Mouse (Mus musculus) embryo, embryonic 9.5 days (tissue): ENCODE data around the gene Top1.

ENCODE experiments used
- DNase-seq: peaks from one replicate; pipeline ENCODE4 v3.0.0-alpha.2; 2017; ENCODE audit errors: extremely low spot score

Top1 gene

GRCm38 (mm10) chr2:160741580-160741979 is 95.9 kb downstream of the Top1 start:
- DNase-seq: no peak

DNA sequence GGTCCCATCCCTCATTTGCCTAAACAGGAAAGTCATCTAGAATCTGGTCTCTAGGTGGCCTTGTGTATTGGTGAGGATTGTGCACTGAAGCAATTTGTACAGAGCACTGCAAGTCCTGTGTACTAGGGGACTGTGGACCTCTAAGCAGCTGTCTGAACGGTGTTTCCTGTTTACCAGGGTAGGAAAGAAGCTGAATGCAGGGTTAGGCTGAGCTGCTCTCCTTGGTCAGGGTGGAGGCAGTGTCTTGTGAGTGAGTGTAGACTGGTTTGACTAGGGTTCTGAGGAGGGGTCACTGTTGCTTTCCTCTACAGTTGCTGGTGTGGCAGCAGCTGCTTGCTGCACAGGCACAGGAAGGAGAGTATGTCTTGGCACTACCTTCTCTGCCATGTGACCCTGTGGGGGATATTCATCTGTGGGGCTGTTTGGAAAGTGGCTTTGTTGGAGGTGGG is 96.5 kb downstream of the Top1 start:
- no peak for DNase-seq

- DNase-seq: peak; percentile 42
Observed at GRCm38 (mm10) chr2:160744040-160744822, 98.5 kb downstream of the Top1 start.

GRCm38 (mm10) chr2:160744823-160745210 is 99.1 kb downstream of the Top1 start:
- no peak for DNase-seq

GRCm38 (mm10) chr2:160745497-160745896 is 99.8 kb downstream of the Top1 start:
- no peak for DNase-seq

- no peak for DNase-seq
Observed at GRCm38 (mm10) chr2:160746637-160747036, 100.9 kb downstream of the Top1 start.

DNA sequence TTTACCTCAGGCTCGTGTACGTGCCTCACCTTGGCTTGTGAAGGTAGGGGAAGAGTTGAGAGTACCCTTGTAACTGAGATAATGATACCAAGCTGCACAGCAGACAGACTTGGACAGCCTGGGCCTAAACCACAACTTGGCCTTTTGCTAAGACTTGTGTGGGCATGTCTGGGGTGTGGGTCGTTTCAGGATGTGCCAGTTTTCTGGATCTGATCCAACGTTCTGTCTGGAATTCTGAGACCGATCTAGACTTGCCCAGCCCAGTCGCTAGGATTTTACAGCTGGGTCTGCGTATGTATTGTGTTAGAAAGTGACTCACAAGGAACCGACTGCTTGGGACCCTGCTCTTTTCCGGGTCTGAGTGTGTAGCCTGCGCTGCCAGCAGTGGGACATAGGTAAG is 101.4 kb downstream of the Top1 start:
- DNase-seq: no peak

DNA sequence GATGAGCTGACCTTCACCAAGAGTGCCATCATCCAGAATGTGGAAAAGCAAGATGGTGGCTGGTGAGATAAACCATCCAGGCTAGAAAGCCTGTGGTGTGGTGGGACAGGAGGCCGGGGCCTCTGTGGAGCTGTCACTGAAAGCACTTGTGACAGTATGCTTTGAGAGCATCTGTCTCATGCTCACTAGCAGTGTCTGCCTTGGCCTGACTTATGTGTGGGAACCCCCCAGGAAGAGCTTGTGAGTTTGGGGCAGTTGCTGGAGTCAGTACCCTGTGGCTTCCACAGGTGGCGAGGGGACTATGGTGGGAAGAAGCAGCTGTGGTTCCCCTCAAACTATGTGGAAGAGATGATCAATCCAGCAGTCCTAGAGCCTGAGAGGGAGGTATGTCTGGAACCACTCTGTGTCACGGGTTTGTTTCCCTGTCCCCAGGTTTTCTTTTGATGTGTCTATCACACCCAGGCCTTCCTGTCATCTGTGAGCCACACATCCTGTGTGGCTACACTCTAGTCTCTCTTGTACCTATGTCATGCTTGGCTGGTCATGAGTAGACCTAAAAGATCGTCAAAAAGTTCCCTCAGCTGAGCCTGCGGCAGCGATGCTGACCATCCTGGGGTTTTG is 111.0 kb downstream of the Top1 start:
- no peak for DNase-seq

- no peak for DNase-seq
Observed at GRCm38 (mm10) chr2:160760433-160761184, 114.9 kb downstream of the Top1 start.

GRCm38 (mm10) chr2:160763816-160764215 is 118.1 kb downstream of the Top1 start:
- DNase-seq: no peak

GRCm38 (mm10) chr2:160764386-160764785 is 118.7 kb downstream of the Top1 start:
- DNase-seq: no peak

DNA sequence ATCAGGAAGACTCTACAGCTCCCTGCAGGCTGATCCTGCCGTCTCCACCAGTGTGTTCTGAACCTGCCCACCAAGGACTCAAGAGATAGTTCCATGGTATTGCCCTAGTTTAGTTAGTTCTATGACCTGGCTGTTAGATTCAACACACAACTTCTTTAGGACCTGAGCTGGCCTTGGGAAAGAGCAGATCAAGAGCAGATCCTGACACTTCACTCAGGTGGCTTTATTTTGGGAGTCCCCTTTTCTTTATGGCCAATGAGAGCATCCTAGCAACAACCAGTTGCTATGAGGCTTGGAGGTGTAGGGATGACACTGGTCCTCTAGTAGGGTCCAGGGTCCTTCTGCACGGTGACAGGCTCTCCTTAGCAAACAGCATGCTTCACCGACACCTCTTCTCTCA is 119.4 kb downstream of the Top1 start:
- no peak for DNase-seq

GRCm38 (mm10) chr2:160766371-160766771 is 120.7 kb downstream of the Top1 start:
- DNase-seq: no peak

- no peak for DNase-seq
Observed at GRCm38 (mm10) chr2:160767201-160767600, 121.5 kb downstream of the Top1 start.

GRCm38 (mm10) chr2:160768097-160768695 is 122.5 kb downstream of the Top1 start:
- no peak for DNase-seq

DNA sequence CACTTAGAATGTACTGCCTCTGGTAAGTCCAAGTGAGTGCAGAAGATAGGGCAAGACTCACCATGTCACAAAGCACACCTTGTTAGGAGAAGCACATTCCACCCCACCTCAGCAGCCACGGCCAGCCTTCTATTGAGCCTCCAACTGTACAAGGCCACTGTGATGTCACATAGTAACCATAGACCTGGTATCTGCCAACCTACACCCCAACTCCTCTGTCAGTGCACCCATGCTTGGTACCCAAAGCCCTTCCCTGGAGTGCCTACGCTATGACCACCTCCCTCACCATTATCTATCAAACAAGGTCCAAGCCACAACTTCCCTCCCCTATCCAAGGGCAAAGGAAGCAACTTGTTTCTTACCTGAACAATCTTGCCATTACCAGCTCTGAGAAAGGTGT is 123.3 kb downstream of the Top1 start:
- no peak for DNase-seq

DNA sequence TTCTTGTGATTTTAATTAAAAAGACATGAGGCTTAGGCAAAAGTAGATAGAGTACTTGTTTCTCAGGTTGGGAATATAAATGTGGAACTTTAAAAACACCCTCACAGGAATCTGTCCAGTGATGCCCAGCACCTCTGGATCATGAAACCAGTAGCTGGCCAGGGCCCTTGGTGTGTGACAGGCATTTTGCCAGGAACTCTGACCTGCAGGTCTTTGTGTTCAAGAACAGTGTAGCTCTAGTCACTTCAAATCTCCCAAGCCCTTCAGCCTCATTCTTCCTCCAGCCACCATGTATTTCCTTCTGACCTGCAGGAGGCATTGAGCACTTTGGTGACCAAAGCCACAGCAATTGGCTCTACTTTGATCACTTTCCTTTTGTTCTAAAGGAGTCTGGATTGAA is 124.7 kb downstream of the Top1 start:
- DNase-seq: no peak

DNA sequence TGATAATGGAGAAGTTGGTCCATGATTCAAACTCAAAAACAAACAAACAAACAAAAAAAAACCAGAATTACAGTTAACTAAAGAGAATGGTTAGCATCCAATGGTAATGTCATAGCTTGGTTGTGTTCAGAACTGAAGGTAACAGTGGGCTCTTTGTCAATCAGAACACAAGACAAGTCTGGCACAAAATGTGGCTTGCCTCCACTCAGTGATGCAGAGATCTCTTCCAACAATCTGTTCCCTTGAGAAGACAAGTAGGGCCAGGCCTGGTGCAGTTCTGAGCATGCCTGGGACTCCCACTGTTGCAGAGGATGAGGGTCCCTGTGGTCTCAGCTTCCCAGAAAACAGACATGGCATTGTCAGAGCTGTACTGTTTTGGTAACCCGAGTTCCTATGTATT is 125.2 kb downstream of the Top1 start:
- no peak for DNase-seq

GRCm38 (mm10) chr2:160771325-160772276 is 125.9 kb downstream of the Top1 start:
- no peak for DNase-seq
